Mouse (Mus musculus) T-helper 17 cell (primary cell): ENCODE data around the gene Cep41.

ENCODE experiments used
- in situ Hi-C, 2 experiments: fragments of 300-600 bp; cut with MboI, MseI; formaldehyde crosslinking; loops; 1 replicate in 1 of 2; 2 replicates in 1 of 2; pipeline ENCODE4 v1.15.1; 2025; ENCODE audit warnings: high pct_unique_total_duplicates in 2 of 2

Cep41 gene

GRCm38 (mm10) chr6:30636186-30636842 is 57.2 kb downstream of the Cep41 start:
- in situ Hi-C loops = no loop called here

- in situ Hi-C loops = no loop called here
Measured at GRCm38 (mm10) chr6:30635361-30635862, 58.1 kb downstream of the Cep41 start.

- in situ Hi-C loops = loop anchor here in 1 of 2 experiments (5.0 to 10.0 kb wide), 2 partner anchors 77 to 175 kb away; no protein-coding TSS in a partner anchor
Measured at GRCm38 (mm10) chr6:30629989-30630388, 63.6 kb downstream of the Cep41 start.

- in situ Hi-C loops = loop anchor here in 1 of 2 experiments (10.0 kb wide), 1 partner anchor 177 kb away; no protein-coding TSS in a partner anchor
Measured at GRCm38 (mm10) chr6:30628152-30628551, 65.4 kb downstream of the Cep41 start.

GRCm38 (mm10) chr6:30624763-30625162 is 68.8 kb downstream of the Cep41 start:
- in situ Hi-C loops = loop anchor here in 1 of 2 experiments (10.0 kb wide), 1 partner anchor 180 kb away; no protein-coding TSS in a partner anchor

GRCm38 (mm10) chr6:30621986-30622389 is 71.6 kb downstream of the Cep41 start:
- in situ Hi-C loops = loop anchor here in 1 of 2 experiments (10.0 kb wide), 1 partner anchor 183 kb away; no protein-coding TSS in a partner anchor

- in situ Hi-C loops = loop anchor here in 1 of 2 experiments (10.0 kb wide), 1 partner anchor 184 kb away; no protein-coding TSS in a partner anchor
Measured at GRCm38 (mm10) chr6:30620994-30621393, 72.6 kb downstream of the Cep41 start.

GRCm38 (mm10) chr6:30620591-30620990 is 73.0 kb downstream of the Cep41 start:
- in situ Hi-C loops = loop anchor here in 1 of 2 experiments (10.0 kb wide), 1 partner anchor 184 kb away; no protein-coding TSS in a partner anchor

GRCm38 (mm10) chr6:30619606-30620005 is 73.9 kb downstream of the Cep41 start:
- in situ Hi-C loops = loop anchor here in 1 of 2 experiments (10.0 kb wide), 1 partner anchor 185 kb away; no protein-coding TSS in a partner anchor

GRCm38 (mm10) chr6:30618735-30619134 is 74.8 kb downstream of the Cep41 start:
- in situ Hi-C loops = no loop called here

- in situ Hi-C loops = no loop called here
Measured at GRCm38 (mm10) chr6:30617959-30618590, 75.5 kb downstream of the Cep41 start.

GRCm38 (mm10) chr6:30617020-30617958 is 76.3 kb downstream of the Cep41 start:
- in situ Hi-C loops = no loop called here

GRCm38 (mm10) chr6:30616491-30616941 is 77.0 kb downstream of the Cep41 start:
- in situ Hi-C loops = no loop called here

GRCm38 (mm10) chr6:30615741-30616140 is 77.8 kb downstream of the Cep41 start:
- in situ Hi-C loops = no loop called here

- in situ Hi-C loops = no loop called here
Measured at GRCm38 (mm10) chr6:30614251-30614650, 79.3 kb downstream of the Cep41 start.

- in situ Hi-C loops = no loop called here
Measured at GRCm38 (mm10) chr6:30611212-30611611, 82.3 kb downstream of the Cep41 start.

- in situ Hi-C loops = no loop called here
Measured at GRCm38 (mm10) chr6:30610710-30611109, 82.8 kb downstream of the Cep41 start, which contains the start of gene Cpa5. Cpa5 (plus strand) TSS chr6:30611010.

GRCm38 (mm10) chr6:30605672-30606071 is 87.9 kb downstream of the Cep41 start:
- in situ Hi-C loops = no loop called here

GRCm38 (mm10) chr6:30605111-30605510 is 88.4 kb downstream of the Cep41 start:
- in situ Hi-C loops = no loop called here

- in situ Hi-C loops = loop anchor here in 1 of 2 experiments (5.0 kb wide), 2 partner anchors 37 to 198 kb away; partner anchors contain the start of gene Cpa4
Measured at GRCm38 (mm10) chr6:30604342-30604867, 89.1 kb downstream of the Cep41 start.
